Mouse (Mus musculus): ENCODE measurements around the gene Erc2. TPM values are rescaled to one million over a fixed set of nuclear protein-coding genes. Genes with fewer than 3 reads are reported as not detected.

The Erc2 gene
- polyA plus RNA-seq, 1 experiment from 2014 or later: 58.0 TPM

GRCm38 (mm10) chr14:27921656-27922373 lies 299.6 kb downstream of the Erc2 start:
- 89% methylated on average over 5 of the region's 5 CpGs for WGBS
- Histone ChIP-seq H3K4me1 (replicated peaks) (no peaks in the 10 kb centered on the region), H3K4me3 (no peak overlapping the region)

GRCm38 (mm10) chr14:27927369-27927768 lies 305.1 kb downstream of the Erc2 start:
- Histone ChIP-seq H3K9ac (no peak overlapping the region), H3K9me3 (no peaks in the 10 kb centered on the region), H3K4me2 (no peak overlapping the region), H3K4me1 (replicated peaks) (no peaks in the 10 kb centered on the region), H3K27ac (replicated peaks) (no peak overlapping the region), H3K27me3 (no peaks in the 10 kb centered on the region), H3K4me3 (no peak overlapping the region), H3K36me3 (no peaks in the 10 kb centered on the region)
- no peak for ATAC-seq (ENCODE audit: low read depth)
- 89% methylated on average over 3 of the region's 3 CpGs for WGBS

More at GRCm38 (mm10) chr14:27921656-27922373, 299.6 kb downstream of the Erc2 start:
- no peak overlapping the region for H3K9ac ChIP-seq
- H3K9me3 ChIP-seq: no peaks in the 10 kb centered on the region
- H3K4me2 ChIP-seq: no peak overlapping the region
- H3K27me3 ChIP-seq: no peaks in the 10 kb centered on the region
- no peak for ATAC-seq (ENCODE audit: low read depth)
- H3K27ac ChIP-seq (replicated peaks): no peak overlapping the region
- H3K36me3 ChIP-seq: no peaks in the 10 kb centered on the region

- Histone ChIP-seq H3K36me3 (no peaks in the 10 kb centered on the region), H3K4me3 (no peak overlapping the region), H3K27me3 (no peaks in the 10 kb centered on the region), H3K4me1 (replicated peaks) (no peaks in the 10 kb centered on the region; the same call in 1 of the 2 replicates), H3K9ac (no peak overlapping the region), H3K4me2 (no peak overlapping the region), H3K27ac (replicated peaks) (no peak overlapping the region), H3K9me3 (no peaks in the 10 kb centered on the region)
- ATAC-seq (ENCODE audit: low read depth): no peak
- WGBS: 78% methylated on average over 1 of the region's 1 CpGs
These were observed 311.3 kb downstream of the Erc2 start for GRCm38 (mm10) chr14:27933533-27933932.

- Histone ChIP-seq H3K27ac (replicated peaks) (no peak overlapping the region), H3K4me3 (no peak overlapping the region), H3K4me2 (no peak overlapping the region), H3K4me1 (replicated peaks) (no peaks in the 10 kb centered on the region; the same call in 1 of the 2 replicates), H3K9me3 (no peaks in the 10 kb centered on the region), H3K36me3 (no peaks in the 10 kb centered on the region), H3K27me3 (no peaks in the 10 kb centered on the region), H3K9ac (no peak overlapping the region)
- WGBS: 90% methylated on average over 3 of the region's 3 CpGs
- ATAC-seq (ENCODE audit: low read depth): no peak
These were observed 313.5 kb downstream of the Erc2 start for GRCm38 (mm10) chr14:27935714-27936113.

- Histone ChIP-seq H3K4me2 (no peak overlapping the region), H3K27ac (replicated peaks) (no peak overlapping the region), H3K9ac (no peak overlapping the region), H3K4me3 (no peak overlapping the region), H3K4me1 (replicated peaks) (no peaks in the 10 kb centered on the region; the same call in 1 of the 2 replicates), H3K36me3 (no peaks in the 10 kb centered on the region), H3K27me3 (no peaks in the 10 kb centered on the region), H3K9me3 (no peaks in the 10 kb centered on the region)
- ATAC-seq (ENCODE audit: low read depth): no peak
- 57% methylated on average over 2 of the region's 2 CpGs for WGBS
These were observed 315.7 kb downstream of the Erc2 start for GRCm38 (mm10) chr14:27937922-27938321.

GRCm38 (mm10) chr14:27945276-27945675 lies 323.0 kb downstream of the Erc2 start:
- Histone ChIP-seq H3K27ac (replicated peaks) (no peak overlapping the region), H3K9me3 (no peaks in the 10 kb centered on the region), H3K4me2 (no peak overlapping the region), H3K9ac (no peak overlapping the region), H3K27me3 (no peaks in the 10 kb centered on the region), H3K36me3 (no peaks in the 10 kb centered on the region), H3K4me3 (no peak overlapping the region), H3K4me1 (replicated peaks) (peaks cover 6% of the 10 kb centered on the region; the same call in 1 of the 2 replicates)
- no peak for ATAC-seq (ENCODE audit: low read depth)
- WGBS: 44% methylated on average over 1 of the region's 1 CpGs

GRCm38 (mm10) chr14:27946211-27946610 lies 324.0 kb downstream of the Erc2 start:
- WGBS: 65% methylated on average over 5 of the region's 5 CpGs
- Histone ChIP-seq H3K36me3 (no peaks in the 10 kb centered on the region), H3K9me3 (no peaks in the 10 kb centered on the region), H3K4me1 (replicated peaks) (peaks cover 6% of the 10 kb centered on the region; the same call in 1 of the 2 replicates), H3K27ac (replicated peaks) (no peak overlapping the region), H3K9ac (no peak overlapping the region), H3K4me2 (no peak overlapping the region), H3K27me3 (no peaks in the 10 kb centered on the region), H3K4me3 (no peak overlapping the region)
- ATAC-seq (ENCODE audit: low read depth): no peak

- no peak for ATAC-seq (ENCODE audit: low read depth)
- 72% methylated on average over 8 of the region's 8 CpGs for WGBS
- Histone ChIP-seq H3K4me2 (no peak overlapping the region), H3K27me3 (no peaks in the 10 kb centered on the region), H3K9me3 (no peaks in the 10 kb centered on the region), H3K27ac (replicated peaks) (no peak overlapping the region), H3K4me1 (replicated peaks) (peaks cover 6% of the 10 kb centered on the region; the same call in 1 of the 2 replicates), H3K4me3 (no peak overlapping the region), H3K36me3 (no peaks in the 10 kb centered on the region), H3K9ac (no peak overlapping the region)
These were observed 326.2 kb downstream of the Erc2 start for GRCm38 (mm10) chr14:27948391-27948790.

GRCm38 (mm10) chr14:27953814-27954213 lies 331.6 kb downstream of the Erc2 start:
- no peak for ATAC-seq (ENCODE audit: low read depth)
- no peaks in the 10 kb centered on the region for H3K9me3 ChIP-seq
- H3K36me3 ChIP-seq: no peaks in the 10 kb centered on the region
- no peaks in the 10 kb centered on the region for H3K27me3 ChIP-seq
- no peak overlapping the region for H3K27ac ChIP-seq (replicated peaks)
- H3K4me1 ChIP-seq (replicated peaks): peaks cover 6% of the 10 kb centered on the region; the same call in 1 of the 2 replicates
- no peak overlapping the region for H3K9ac ChIP-seq
- no peak overlapping the region for H3K4me2 ChIP-seq
- no peak overlapping the region for H3K4me3 ChIP-seq

- Histone ChIP-seq H3K36me3 (no peaks in the 10 kb centered on the region), H3K9me3 (no peaks in the 10 kb centered on the region), H3K4me1 (replicated peaks) (no peaks in the 10 kb centered on the region), H3K27ac (replicated peaks) (no peak overlapping the region), H3K9ac (no peak overlapping the region), H3K4me2 (no peak overlapping the region), H3K4me3 (no peak overlapping the region), H3K27me3 (no peaks in the 10 kb centered on the region)
- ATAC-seq (ENCODE audit: low read depth): no peak
- 53% methylated on average over 2 of the region's 2 CpGs for WGBS
These were observed 334.6 kb downstream of the Erc2 start for GRCm38 (mm10) chr14:27956801-27957200.

GRCm38 (mm10) chr14:27973701-27974100 lies 351.5 kb downstream of the Erc2 start:
- no peak for ATAC-seq (ENCODE audit: low read depth)
- Histone ChIP-seq H3K9ac (no peak overlapping the region), H3K4me3 (no peak overlapping the region), H3K27ac (replicated peaks) (no peak overlapping the region), H3K4me1 (replicated peaks) (no peaks in the 10 kb centered on the region), H3K9me3 (no peaks in the 10 kb centered on the region), H3K36me3 (no peaks in the 10 kb centered on the region), H3K4me2 (no peak overlapping the region), H3K27me3 (no peaks in the 10 kb centered on the region)
- WGBS: 90% methylated on average over 6 of the region's 6 CpGs

- WGBS: 86% methylated on average over 1 of the region's 1 CpGs
- no peaks in the 10 kb centered on the region for H3K36me3 ChIP-seq
These were observed 353.4 kb downstream of the Erc2 start for GRCm38 (mm10) chr14:27975661-27976060.

GRCm38 (mm10) chr14:27984758-27985157 lies 362.5 kb downstream of the Erc2 start:
- Histone ChIP-seq H3K9me3 (no peaks in the 10 kb centered on the region), H3K36me3 (no peaks in the 10 kb centered on the region), H3K4me3 (no peak overlapping the region), H3K4me2 (no peak overlapping the region), H3K27ac (replicated peaks) (no peak overlapping the region; the same call in 1 of the 2 replicates), H3K4me1 (replicated peaks) (peaks cover 10% of the 10 kb centered on the region), H3K27me3 (no peaks in the 10 kb centered on the region), H3K9ac (no peak overlapping the region)
- WGBS: 68% methylated on average over 3 of the region's 3 CpGs
- ATAC-seq (ENCODE audit: low read depth): no peak

More at GRCm38 (mm10) chr14:27975661-27976060, 353.4 kb downstream of the Erc2 start:
- ATAC-seq (ENCODE audit: low read depth): no peak
- no peak overlapping the region for H3K4me2 ChIP-seq
- H3K27ac ChIP-seq (replicated peaks): no peak overlapping the region
- H3K9ac ChIP-seq: no peak overlapping the region
- H3K27me3 ChIP-seq: no peaks in the 10 kb centered on the region
- H3K4me1 ChIP-seq (replicated peaks): no peaks in the 10 kb centered on the region
- H3K9me3 ChIP-seq: no peaks in the 10 kb centered on the region
- no peak overlapping the region for H3K4me3 ChIP-seq

All from neural tube, embryonic 13.5 days (tissue).